Mouse (Mus musculus): ENCODE measurements around the gene Vmn2r87. TPM values are rescaled to one million over a fixed set of nuclear protein-coding genes. Genes with fewer than 3 reads are reported as not detected.

Vmn2r87 gene
- polyA plus RNA-seq, 1 experiment from 2014 or later: not detected

Other genes with a start within 250 kb of the Vmn2r87 start
- 0.10 and 0.11 TPM in 2 replicates for gene Neurod4, start 217.2 kb downstream of the Vmn2r87 start, polyA plus RNA-seq (2015; fragmentation: Nextera tagmentation; extraction: Ambion mirVana)
- 0.52 and 0.62 TPM in 2 replicates for gene Tespa1, start 174.5 kb downstream of the Vmn2r87 start, polyA plus RNA-seq (2015; fragmentation: Nextera tagmentation; extraction: Ambion mirVana)
- not detected in 2 replicates for gene Vmn2r84, start 103.1 kb downstream of the Vmn2r87 start, polyA plus RNA-seq (2015; fragmentation: Nextera tagmentation; extraction: Ambion mirVana)
- not detected in 2 replicates for gene Vmn2r85, start 67.7 kb downstream of the Vmn2r87 start, polyA plus RNA-seq (2015; fragmentation: Nextera tagmentation; extraction: Ambion mirVana)
- gene Vmn2r86, start 41.3 kb downstream of the Vmn2r87 start, polyA plus RNA-seq (2015; fragmentation: Nextera tagmentation; extraction: Ambion mirVana): not detected in 2 replicates

Data from embryonic facial prominence, embryonic 13.5 days (tissue).